Mouse (Mus musculus): Measurements from ENCODE around the gene Cxcl14. TPM values are rescaled to one million over a fixed set of nuclear protein-coding genes. Genes with fewer than 3 reads are reported as not detected.

Cxcl14 gene
- polyA plus RNA-seq, 1 experiment from 2014 or later = 20.8 TPM

GRCm38 (mm10) chr13:56280356-56280755 is 16.0 kb downstream of the Cxcl14 start:
- Histone ChIP-seq H3K4me3 (ENCODE audit: low read length) (no peak overlapping the region), H3K27me3 (ENCODE audit: control insufficient read depth, insufficient read depth, low read length) (no peaks in the 10 kb centered on the region), H3K36me3 (ENCODE audit: control insufficient read depth, insufficient read depth, low read length) (no peaks in the 10 kb centered on the region), H3K9ac (ENCODE audit: low read depth, low read length) (no peak overlapping the region), H3K27ac (ENCODE audit: low read depth, low read length) (no peak overlapping the region), H3K4me2 (replicated peaks; ENCODE audit: low read depth, low read length) (no peak overlapping the region), H3K4me1 (ENCODE audit: control insufficient read depth, insufficient read depth, low read length) (no peaks in the 10 kb centered on the region), H3K9me3 (ENCODE audit: control insufficient read depth, low read length) (no peaks in the 10 kb centered on the region)
- no peak for ATAC-seq (ENCODE audit: low FRiP score, low TSS enrichment)
- WGBS = 79% methylated on average over 6 of the region's 6 CpGs

DNA sequence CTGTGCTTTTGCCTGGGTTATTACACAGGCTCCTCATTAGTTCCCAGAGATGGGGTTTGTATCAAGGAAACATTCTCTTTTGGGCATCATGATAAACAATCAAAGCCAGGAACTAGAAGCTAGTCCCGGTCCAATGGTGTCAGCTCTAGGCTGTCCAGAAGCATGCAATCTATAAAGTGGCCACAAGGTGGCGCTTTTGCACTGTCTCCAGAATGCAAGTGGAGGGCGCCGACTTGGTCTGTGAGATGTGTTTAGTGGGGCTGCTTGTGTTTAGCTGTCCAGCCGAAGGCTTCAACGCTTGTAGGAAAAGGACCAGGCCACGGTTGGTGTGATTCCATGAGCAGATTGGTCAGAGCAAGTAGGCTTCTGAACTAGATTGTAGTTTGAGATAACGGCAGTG is 16.9 kb downstream of the Cxcl14 start:
- 15% methylated on average over 8 of the region's 8 CpGs for WGBS
- Histone ChIP-seq H3K4me2 (replicated peaks; ENCODE audit: low read depth, low read length) (no peak overlapping the region), H3K9me3 (ENCODE audit: control insufficient read depth, low read length) (no peaks in the 10 kb centered on the region), H3K27ac (ENCODE audit: low read depth, low read length) (no peak overlapping the region), H3K4me3 (ENCODE audit: low read length) (no peak overlapping the region), H3K36me3 (ENCODE audit: control insufficient read depth, insufficient read depth, low read length) (no peaks in the 10 kb centered on the region), H3K9ac (ENCODE audit: low read depth, low read length) (no peak overlapping the region), H3K27me3 (ENCODE audit: control insufficient read depth, insufficient read depth, low read length) (no peaks in the 10 kb centered on the region), H3K4me1 (ENCODE audit: control insufficient read depth, insufficient read depth, low read length) (no peaks in the 10 kb centered on the region)
- ATAC-seq (ENCODE audit: low FRiP score, low TSS enrichment) = peak; percentile 86

DNA sequence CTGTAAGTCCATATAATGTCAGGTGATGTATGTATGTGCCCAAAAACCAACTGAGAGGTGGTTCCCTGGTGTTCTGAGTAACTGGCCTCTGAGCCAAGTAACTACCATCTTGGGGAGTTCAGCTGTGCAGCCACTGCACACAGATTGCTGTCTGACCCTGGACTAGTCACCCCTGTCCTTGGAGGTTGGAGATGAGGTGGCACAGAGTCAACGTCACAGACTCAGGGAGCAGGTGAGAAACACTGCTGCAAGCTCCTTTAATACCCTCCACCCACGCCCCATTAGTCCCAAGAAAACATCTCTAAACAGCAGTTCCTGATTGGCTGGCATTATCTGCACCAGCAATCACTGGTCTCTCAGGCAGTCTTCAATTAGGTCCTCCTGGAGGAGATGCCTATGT is 21.2 kb downstream of the Cxcl14 start:
- no peak for ATAC-seq (ENCODE audit: low FRiP score, low TSS enrichment)
- no peak overlapping the region for H3K4me2 ChIP-seq (replicated peaks; ENCODE audit: low read depth, low read length)
- no peak overlapping the region for H3K9ac ChIP-seq (ENCODE audit: low read depth, low read length)
- WGBS = 35% methylated on average over 2 of the region's 2 CpGs
- H3K9me3 ChIP-seq (ENCODE audit: control insufficient read depth, low read length) = peaks cover 5% of the 10 kb centered on the region
- H3K4me1 ChIP-seq (ENCODE audit: control insufficient read depth, insufficient read depth, low read length) = no peaks in the 10 kb centered on the region
- H3K36me3 ChIP-seq (ENCODE audit: control insufficient read depth, insufficient read depth, low read length) = no peaks in the 10 kb centered on the region
- no peak overlapping the region for H3K27ac ChIP-seq (ENCODE audit: low read depth, low read length)
- H3K4me3 ChIP-seq (ENCODE audit: low read length) = no peak overlapping the region
- H3K27me3 ChIP-seq (ENCODE audit: control insufficient read depth, insufficient read depth, low read length) = no peaks in the 10 kb centered on the region

- Histone ChIP-seq H3K36me3 (ENCODE audit: control insufficient read depth, insufficient read depth, low read length) (no peaks in the 10 kb centered on the region), H3K27ac (ENCODE audit: low read depth, low read length) (no peak overlapping the region), H3K9ac (ENCODE audit: low read depth, low read length) (no peak overlapping the region), H3K4me2 (replicated peaks; ENCODE audit: low read depth, low read length) (no peak overlapping the region), H3K4me1 (ENCODE audit: control insufficient read depth, insufficient read depth, low read length) (no peaks in the 10 kb centered on the region), H3K27me3 (ENCODE audit: control insufficient read depth, insufficient read depth, low read length) (no peaks in the 10 kb centered on the region), H3K4me3 (ENCODE audit: low read length) (no peak overlapping the region), H3K9me3 (ENCODE audit: control insufficient read depth, low read length) (peaks cover 5% of the 10 kb centered on the region)
- no peak for ATAC-seq (ENCODE audit: low FRiP score, low TSS enrichment)
- WGBS = 55% methylated on average over 13 of the region's 13 CpGs
These were observed 26.2 kb downstream of the Cxcl14 start for GRCm38 (mm10) chr13:56270124-56270523.

- Histone ChIP-seq H3K9me3 (ENCODE audit: control insufficient read depth, low read length) (peaks cover 5% of the 10 kb centered on the region), H3K36me3 (ENCODE audit: control insufficient read depth, insufficient read depth, low read length) (no peaks in the 10 kb centered on the region), H3K27ac (ENCODE audit: low read depth, low read length) (no peak overlapping the region), H3K27me3 (ENCODE audit: control insufficient read depth, insufficient read depth, low read length) (peaks cover 13% of the 10 kb centered on the region), H3K9ac (ENCODE audit: low read depth, low read length) (no peak overlapping the region), H3K4me2 (replicated peaks; ENCODE audit: low read depth, low read length) (no peak overlapping the region), H3K4me1 (ENCODE audit: control insufficient read depth, insufficient read depth, low read length) (no peaks in the 10 kb centered on the region), H3K4me3 (ENCODE audit: low read length) (no peak overlapping the region)
- 85% methylated on average over 4 of the region's 4 CpGs for WGBS
- ATAC-seq (ENCODE audit: low FRiP score, low TSS enrichment) = no peak
These were observed 29.0 kb downstream of the Cxcl14 start for GRCm38 (mm10) chr13:56267396-56267795.

GRCm38 (mm10) chr13:56266435-56266834 is 29.9 kb downstream of the Cxcl14 start:
- WGBS = 38% methylated on average over 8 of the region's 8 CpGs
- peaks cover 23% of the 10 kb centered on the region for H3K27me3 ChIP-seq (ENCODE audit: control insufficient read depth, insufficient read depth, low read length)

GRCm38 (mm10) chr13:56265661-56266060 is 30.7 kb downstream of the Cxcl14 start:
- no peaks in the 10 kb centered on the region for H3K4me1 ChIP-seq (ENCODE audit: control insufficient read depth, insufficient read depth, low read length)
- no peaks in the 10 kb centered on the region for H3K36me3 ChIP-seq (ENCODE audit: control insufficient read depth, insufficient read depth, low read length)
- no peak for ATAC-seq (ENCODE audit: low FRiP score, low TSS enrichment)
- H3K4me2 ChIP-seq (replicated peaks; ENCODE audit: low read depth, low read length) = no peak overlapping the region
- WGBS = 55% methylated on average over 5 of the region's 5 CpGs
- H3K4me3 ChIP-seq (ENCODE audit: low read length) = no peak overlapping the region
- no peaks in the 10 kb centered on the region for H3K9me3 ChIP-seq (ENCODE audit: control insufficient read depth, low read length)
- H3K27me3 ChIP-seq (ENCODE audit: control insufficient read depth, insufficient read depth, low read length) = peaks cover 30% of the 10 kb centered on the region
- H3K27ac ChIP-seq (ENCODE audit: low read depth, low read length) = no peak overlapping the region
- H3K9ac ChIP-seq (ENCODE audit: low read depth, low read length) = no peak overlapping the region

More at GRCm38 (mm10) chr13:56266435-56266834, 29.9 kb downstream of the Cxcl14 start:
- Histone ChIP-seq H3K4me2 (replicated peaks; ENCODE audit: low read depth, low read length) (no peak overlapping the region), H3K4me1 (ENCODE audit: control insufficient read depth, insufficient read depth, low read length) (no peaks in the 10 kb centered on the region), H3K27ac (ENCODE audit: low read depth, low read length) (no peak overlapping the region), H3K9ac (ENCODE audit: low read depth, low read length) (no peak overlapping the region), H3K36me3 (ENCODE audit: control insufficient read depth, insufficient read depth, low read length) (no peaks in the 10 kb centered on the region), H3K4me3 (ENCODE audit: low read length) (no peak overlapping the region), H3K9me3 (ENCODE audit: control insufficient read depth, low read length) (peaks cover 3% of the 10 kb centered on the region)
- ATAC-seq (ENCODE audit: low FRiP score, low TSS enrichment) = no peak

- Histone ChIP-seq H3K4me3 (ENCODE audit: low read length) (no peak overlapping the region), H3K36me3 (ENCODE audit: control insufficient read depth, insufficient read depth, low read length) (no peaks in the 10 kb centered on the region), H3K27me3 (ENCODE audit: control insufficient read depth, insufficient read depth, low read length) (peaks cover 64% of the 10 kb centered on the region), H3K4me1 (ENCODE audit: control insufficient read depth, insufficient read depth, low read length) (peaks cover 6% of the 10 kb centered on the region; the same call in 1 of the 2 replicates), H3K27ac (ENCODE audit: low read depth, low read length) (no peak overlapping the region), H3K9ac (ENCODE audit: low read depth, low read length) (no peak overlapping the region), H3K9me3 (ENCODE audit: control insufficient read depth, low read length) (no peaks in the 10 kb centered on the region), H3K4me2 (replicated peaks; ENCODE audit: low read depth, low read length) (no peak overlapping the region)
- 46% methylated on average over 4 of the region's 4 CpGs for WGBS
- no peak for ATAC-seq (ENCODE audit: low FRiP score, low TSS enrichment)
These were observed 34.1 kb downstream of the Cxcl14 start for GRCm38 (mm10) chr13:56262269-56262668.

DNA sequence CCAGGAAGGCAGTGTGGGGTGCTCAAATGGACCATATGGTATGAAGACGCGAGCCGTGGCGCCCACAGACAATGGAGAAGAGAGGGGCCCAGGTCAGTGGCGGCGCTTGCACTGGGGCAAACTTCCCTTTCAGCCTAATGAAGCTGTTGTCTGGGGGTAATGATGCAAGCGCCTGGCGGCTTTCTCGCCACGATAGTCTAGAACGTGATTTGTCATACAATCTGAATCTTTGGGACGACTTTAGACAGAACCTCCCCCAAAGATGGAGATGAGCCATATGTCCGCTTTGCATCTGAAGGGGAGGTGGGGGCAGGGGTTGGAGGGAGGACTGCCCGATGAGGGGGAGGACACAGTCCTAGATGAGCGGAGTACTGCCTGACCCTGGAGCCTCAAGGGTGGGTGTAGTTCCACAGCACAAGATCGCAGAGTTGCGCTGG is 36.0 kb downstream of the Cxcl14 start:
- ATAC-seq (ENCODE audit: low FRiP score, low TSS enrichment) = 0 out of 2 replicates have a peak, but pooled peaks have one; percentile 47
- Histone ChIP-seq H3K9ac (ENCODE audit: low read depth, low read length) (no peak overlapping the region), H3K36me3 (ENCODE audit: control insufficient read depth, insufficient read depth, low read length) (no peaks in the 10 kb centered on the region), H3K27me3 (ENCODE audit: control insufficient read depth, insufficient read depth, low read length) (peaks cover 83% of the 10 kb centered on the region), H3K4me2 (replicated peaks; ENCODE audit: low read depth, low read length) (no peak overlapping the region), H3K9me3 (ENCODE audit: control insufficient read depth, low read length) (no peaks in the 10 kb centered on the region), H3K4me3 (ENCODE audit: low read length) (no peak overlapping the region), H3K4me1 (ENCODE audit: control insufficient read depth, insufficient read depth, low read length) (peaks cover 6% of the 10 kb centered on the region; the same call in 1 of the 2 replicates), H3K27ac (ENCODE audit: low read depth, low read length) (no peak overlapping the region)
- under 1% methylated on average over 16 of the region's 17 CpGs for WGBS
